Mouse (Mus musculus): ENCODE data around the gene Saal1.
"Not testable (repeated sequence)": the region's sequence is repeated elsewhere in the genome, so short reads cannot be mapped to it uniquely, and the experiment has no call there.

- TF ChIP-seq POLR2A (IDR thresholded peaks at IDR 0.05; ENCODE audit: low read depth, low read length); CTCF (IDR thresholded peaks at IDR 0.05; ENCODE audit: borderline replicate concordance, insufficient read depth, low read length): not testable (repeated sequence)
Observed at GRCm38 (mm10) chr7:46742880-46743279, 32.4 kb upstream of the Saal1 start, which contains the start of gene Saa1.
